Mouse (Mus musculus) kidney, postnatal 36 days (tissue): ENCODE measurements around the gene Macrod1.

ENCODE experiments used
- DNase-seq, 2 experiments: peaks; one replicate each; pipeline ENCODE4 v3.0.0; 2021 to 2022; ENCODE audit warnings: mixed read lengths in 2 of 2

Gene Macrod1

GRCm38 (mm10) chr19:7172051-7172866 lies 115.6 kb downstream of the Macrod1 start:
- peak; percentile 71 to 75 for DNase-seq

GRCm38 (mm10) chr19:7176041-7176696 lies 119.6 kb downstream of the Macrod1 start:
- peak in 1 of 2 experiments; percentile 61 for DNase-seq

GRCm38 (mm10) chr19:7177804-7178511 lies 121.3 kb downstream of the Macrod1 start:
- DNase-seq: peak in 1 of 2 experiments; percentile 52

- DNase-seq: peak; percentile 84 to 88
Observed at GRCm38 (mm10) chr19:7178841-7179452, 122.3 kb downstream of the Macrod1 start.

- peak; percentile 87 to 88 for DNase-seq
Observed at GRCm38 (mm10) chr19:7180756-7181405, 124.3 kb downstream of the Macrod1 start.

- peak in 1 of 2 experiments; percentile 50 for DNase-seq
Observed at GRCm38 (mm10) chr19:7181496-7181895, 124.9 kb downstream of the Macrod1 start.

GRCm38 (mm10) chr19:7182273-7182949 lies 125.8 kb downstream of the Macrod1 start:
- peak; percentile 96 to 97 for DNase-seq

GRCm38 (mm10) chr19:7183419-7183818 lies 126.8 kb downstream of the Macrod1 start:
- peak in 1 of 2 experiments; percentile 30 for DNase-seq

- peak; percentile 65 to 68 for DNase-seq
Observed at GRCm38 (mm10) chr19:7185059-7185458, 128.4 kb downstream of the Macrod1 start.

- DNase-seq: peak in 1 of 2 experiments; percentile 33
Observed at GRCm38 (mm10) chr19:7185715-7186291, 129.2 kb downstream of the Macrod1 start.

- DNase-seq: no peak
Observed at GRCm38 (mm10) chr19:7187157-7187556, 130.5 kb downstream of the Macrod1 start.

- peak in 1 of 2 experiments; percentile 70 for DNase-seq
Observed at GRCm38 (mm10) chr19:7189026-7189425, 132.4 kb downstream of the Macrod1 start.

- DNase-seq: peak in 1 of 2 experiments; percentile 68
Observed at GRCm38 (mm10) chr19:7190986-7191385, 134.4 kb downstream of the Macrod1 start.

- peak; percentile 87 to 94 for DNase-seq
Observed at GRCm38 (mm10) chr19:7191639-7192038, 135.0 kb downstream of the Macrod1 start.

GRCm38 (mm10) chr19:7192561-7192967 lies 136.0 kb downstream of the Macrod1 start:
- DNase-seq: peak; percentile 84 to 93

- peak; percentile 66 to 89 for DNase-seq
Observed at GRCm38 (mm10) chr19:7195900-7196728, 139.5 kb downstream of the Macrod1 start.

GRCm38 (mm10) chr19:7196741-7197270 lies 140.2 kb downstream of the Macrod1 start:
- peak; percentile 72 to 79 for DNase-seq

GRCm38 (mm10) chr19:7197445-7197844 lies 140.8 kb downstream of the Macrod1 start:
- DNase-seq: peak in 1 of 2 experiments; percentile 46

GRCm38 (mm10) chr19:7199089-7199488 lies 142.5 kb downstream of the Macrod1 start:
- DNase-seq: no peak

GRCm38 (mm10) chr19:7200427-7200826 lies 143.8 kb downstream of the Macrod1 start:
- DNase-seq: no peak
